Mouse (Mus musculus): ENCODE results near the gene Plekha6.

The Plekha6 gene

DNA sequence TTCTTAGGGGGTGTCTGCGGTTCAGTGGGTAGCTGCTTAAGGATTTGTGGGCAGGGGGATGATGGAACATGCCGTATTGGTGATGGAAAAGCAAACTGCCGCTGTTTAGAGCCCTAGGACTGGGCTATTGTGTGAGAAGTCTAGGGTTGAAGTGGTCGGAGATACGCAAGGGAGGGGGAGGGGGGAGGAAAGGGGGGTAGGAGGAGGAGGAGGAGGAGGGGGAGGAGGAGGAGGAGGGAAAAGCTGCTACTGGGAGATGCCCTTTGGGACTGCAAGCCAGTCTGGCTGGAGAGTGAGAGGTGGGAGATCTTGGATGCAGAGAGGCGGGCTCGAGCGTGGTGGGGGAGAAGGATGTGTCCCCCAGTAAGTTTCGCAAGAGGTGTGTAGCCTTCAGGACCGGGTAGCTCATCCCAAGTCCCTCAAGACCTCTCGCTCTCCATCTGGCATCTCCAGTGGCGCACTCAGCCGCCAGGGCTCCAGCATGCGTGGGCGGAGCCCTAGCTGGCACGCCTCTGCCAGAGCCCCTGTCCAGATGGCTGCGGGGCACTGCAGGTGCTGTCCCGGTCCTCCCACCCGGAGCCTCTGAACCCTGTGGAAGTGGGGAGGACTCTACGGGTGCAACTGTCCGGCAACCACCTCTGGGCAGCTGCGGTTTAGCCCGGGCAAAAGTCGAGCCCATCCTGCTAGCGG, 18.2 kb downstream of the Plekha6 start:
- DNase-seq (ENCODE audit: low read depth, low spot score) = no peak

DNA sequence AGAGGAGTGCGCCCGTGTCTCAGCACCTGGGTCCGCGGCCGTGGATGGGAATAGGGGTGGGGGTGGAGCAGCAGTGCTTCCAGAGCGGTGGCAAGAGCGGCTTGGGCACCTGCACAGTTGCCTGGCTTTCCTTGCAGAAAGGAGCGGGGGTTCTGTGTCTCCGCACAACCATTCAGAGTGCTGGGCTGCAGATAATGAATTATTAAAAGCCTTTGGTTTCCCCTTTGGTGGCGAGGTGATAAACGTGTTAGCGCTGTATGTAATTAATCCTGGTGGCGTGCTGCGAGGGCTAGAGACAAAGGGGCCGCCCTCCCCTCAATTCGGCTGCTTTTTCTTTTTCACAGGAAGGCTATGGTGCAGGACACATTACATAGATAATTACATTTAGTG, 18.7 kb downstream of the Plekha6 start:
- no peak for DNase-seq (ENCODE audit: low read depth, low spot score)

DNA sequence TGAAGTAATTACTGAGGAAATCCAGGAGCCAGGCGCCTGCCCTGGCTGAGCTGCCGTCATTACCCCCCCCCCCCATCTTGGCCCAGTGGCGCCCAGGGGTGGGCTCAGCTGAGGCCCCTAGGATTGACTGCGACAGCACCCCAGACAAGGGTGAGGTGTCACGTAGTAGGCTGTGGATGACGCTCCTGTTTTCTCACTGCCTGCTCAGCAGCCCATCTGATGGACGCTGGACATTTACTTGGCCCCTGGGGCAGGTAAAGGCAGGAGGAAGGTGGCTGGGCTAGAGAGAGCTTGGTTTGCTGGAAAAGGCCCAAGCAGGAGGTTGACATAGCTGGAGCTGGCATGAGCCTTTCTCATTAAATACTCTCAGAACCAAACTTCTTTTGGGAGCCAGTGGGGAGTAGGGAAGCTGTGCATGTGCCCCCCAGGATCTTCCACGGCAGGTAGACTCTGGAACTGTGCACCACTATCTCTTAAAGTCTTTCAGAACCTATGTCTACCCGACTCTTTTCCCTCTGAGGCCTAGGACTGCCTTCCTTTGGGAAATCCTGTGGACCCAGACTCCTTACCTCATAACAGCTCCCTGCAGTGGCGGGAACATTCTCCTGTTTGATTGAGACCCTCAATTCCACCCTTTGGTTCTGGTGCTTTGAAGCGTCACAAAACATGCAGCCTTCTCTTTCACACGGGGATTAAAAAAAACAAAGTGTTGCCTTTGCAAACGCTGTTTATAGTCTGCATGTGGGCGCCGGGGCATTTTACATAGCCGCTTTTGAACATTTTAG, 19.3 kb downstream of the Plekha6 start:
- no peak for DNase-seq (ENCODE audit: low read depth, low spot score)

DNA sequence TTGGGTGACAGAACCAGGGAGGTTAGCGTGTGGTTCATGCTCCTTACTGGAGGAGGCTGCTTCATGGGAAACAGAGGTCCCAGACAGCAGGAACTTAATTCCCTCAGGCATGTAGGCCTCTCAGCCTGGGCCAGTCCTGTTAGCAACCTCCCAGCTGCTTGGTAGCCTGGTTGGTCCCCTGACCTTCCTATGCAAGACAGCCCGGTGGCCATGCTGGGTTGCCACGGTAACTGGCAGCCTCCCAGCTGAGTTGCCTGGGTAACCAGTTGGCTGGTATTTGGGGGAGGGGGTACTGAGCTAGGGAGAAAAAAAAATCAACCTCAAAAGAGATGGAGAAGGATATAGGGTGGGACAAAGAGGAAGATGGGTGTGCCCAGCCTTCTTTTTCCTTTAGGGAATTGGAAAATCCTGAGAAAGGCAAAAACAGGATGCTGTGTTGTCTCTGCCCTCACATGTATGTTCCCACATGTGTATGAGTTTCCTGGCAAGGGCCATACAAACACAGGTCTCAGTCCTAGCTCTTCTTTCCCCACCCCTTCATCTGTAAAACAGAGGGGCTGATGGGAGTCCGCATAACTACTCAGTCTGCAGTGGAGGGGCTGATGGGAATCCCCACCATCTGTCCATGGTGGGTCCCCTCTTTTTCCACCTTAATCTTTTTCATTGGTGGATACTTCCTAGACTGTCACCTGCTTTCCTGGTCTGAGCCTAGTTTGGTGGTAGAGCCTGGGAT, 24.1 kb downstream of the Plekha6 start:
- peak; percentile 44 for DNase-seq (ENCODE audit: low read depth, low spot score)

DNA sequence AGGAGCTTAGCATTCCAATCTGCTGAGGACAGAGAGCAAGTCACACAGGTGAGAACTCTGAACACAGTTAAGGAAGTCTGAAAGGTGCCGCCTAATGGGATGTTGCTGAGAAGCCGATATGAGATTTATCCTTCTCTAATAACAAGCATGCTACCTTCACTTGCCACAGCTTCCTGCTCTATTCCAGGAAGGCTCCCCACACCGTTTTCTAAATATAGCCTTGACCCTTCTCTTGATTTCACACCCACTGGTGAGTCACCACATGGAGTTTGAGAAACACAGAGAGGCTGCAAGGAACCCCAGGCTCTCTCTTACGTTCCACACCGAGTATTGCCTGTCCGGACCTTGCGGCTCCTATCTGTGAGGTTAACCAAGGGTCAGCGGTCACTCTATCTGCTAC, 24.7 kb downstream of the Plekha6 start:
- DNase-seq (ENCODE audit: low read depth, low spot score) = peak; percentile 81

DNA sequence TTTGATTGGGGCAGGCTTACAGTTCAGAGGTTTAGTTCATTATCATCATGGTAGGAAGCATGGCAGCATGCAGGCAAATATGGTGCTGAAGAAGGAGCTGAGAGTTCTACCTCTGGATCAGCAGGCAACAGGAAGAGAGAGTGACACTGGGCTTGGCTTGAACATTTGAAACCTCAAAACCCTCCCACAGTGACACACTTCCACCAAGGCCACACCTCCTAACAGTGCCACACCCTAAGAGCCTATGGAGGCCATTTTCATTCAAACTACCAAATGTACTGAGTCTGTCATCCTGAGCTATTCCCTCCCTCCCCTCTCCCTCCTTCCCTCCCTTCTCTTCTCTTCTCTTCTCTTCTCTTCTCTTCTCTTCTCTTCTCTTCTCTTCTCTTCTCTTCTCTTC, 25.5 kb downstream of the Plekha6 start:
- no peak for DNase-seq (ENCODE audit: low read depth, low spot score)

DNA sequence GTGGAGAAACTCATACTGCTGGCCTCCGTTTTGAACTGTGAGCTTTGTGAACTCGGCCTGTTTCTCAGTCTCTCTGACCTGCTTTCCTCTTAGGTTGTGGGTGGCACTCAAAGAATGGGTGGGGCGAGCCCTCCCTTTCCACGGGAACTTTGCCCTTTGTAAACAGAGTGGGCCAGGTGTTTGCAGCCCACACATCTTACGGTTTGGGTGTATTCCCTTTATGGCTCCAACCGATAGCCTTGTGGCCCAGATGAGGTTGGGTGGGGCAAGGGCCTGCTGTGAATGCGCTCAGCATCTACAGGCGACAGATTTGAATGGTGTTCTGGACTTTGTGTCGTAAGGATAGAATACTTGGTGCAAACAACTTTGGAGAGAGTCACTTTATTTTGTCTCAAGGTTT, 26.5 kb downstream of the Plekha6 start:
- no peak for DNase-seq (ENCODE audit: low read depth, low spot score)

DNA sequence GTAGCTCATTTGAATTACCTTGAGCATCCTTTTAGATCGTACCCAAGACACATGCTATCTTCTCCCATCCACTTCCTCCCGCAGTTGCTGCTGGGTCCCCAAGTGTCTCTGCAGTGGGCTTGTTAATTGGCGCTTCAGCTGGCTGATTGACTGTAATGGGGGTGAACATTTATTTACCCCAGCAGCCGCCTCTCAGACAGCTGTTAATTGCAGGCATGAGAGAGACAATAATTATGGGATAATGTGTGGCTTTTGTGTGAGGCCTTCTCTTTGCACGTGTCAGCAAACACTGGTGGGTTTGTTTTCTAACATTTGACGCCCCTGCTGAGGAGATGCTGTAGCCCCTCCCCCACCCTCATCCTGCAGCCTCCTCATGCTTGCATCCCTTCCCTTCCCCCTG, 32.2 kb downstream of the Plekha6 start:
- DNase-seq (ENCODE audit: low read depth, low spot score) = no peak

DNA sequence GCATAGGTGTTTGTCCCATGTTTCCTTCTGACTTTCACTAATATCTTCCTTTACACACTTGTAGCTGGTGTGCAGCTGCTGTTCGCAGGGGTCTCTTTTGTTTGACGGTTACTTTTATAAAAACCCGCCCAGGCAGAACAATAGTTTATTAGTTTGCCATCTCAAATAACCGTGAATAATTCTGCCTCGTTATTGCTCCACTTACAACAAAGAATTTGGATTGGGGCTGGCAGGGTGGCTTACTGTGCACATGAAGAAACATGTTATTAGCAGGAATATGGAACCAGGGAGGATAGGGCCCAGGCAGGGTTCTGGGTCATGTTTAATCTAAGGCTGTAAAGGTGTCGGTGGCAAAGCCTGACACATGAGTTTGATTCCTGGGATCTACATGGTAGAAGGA, 33.3 kb downstream of the Plekha6 start:
- DNase-seq (ENCODE audit: low read depth, low spot score) = no peak

DNA sequence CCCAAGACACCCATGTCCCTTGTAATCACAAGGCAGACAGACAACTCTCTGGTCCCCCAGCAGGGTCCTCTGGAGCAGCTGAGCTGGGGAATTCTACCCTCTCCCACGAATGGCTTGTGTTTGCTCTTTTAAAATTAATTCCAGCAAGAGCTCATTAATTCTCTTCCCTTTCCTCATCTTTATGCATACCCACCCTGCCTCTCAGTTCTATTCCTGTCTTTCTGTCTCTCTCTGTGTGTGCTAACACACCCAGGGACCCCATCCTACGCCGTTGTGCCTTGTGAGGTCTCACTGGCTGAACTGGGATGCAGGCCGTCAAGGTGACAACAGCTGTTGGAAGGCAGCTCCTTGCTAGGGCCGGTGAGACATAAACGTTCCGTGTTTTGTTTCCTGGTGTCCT, 35.7 kb downstream of the Plekha6 start:
- DNase-seq (ENCODE audit: low read depth, low spot score) = no peak

DNA sequence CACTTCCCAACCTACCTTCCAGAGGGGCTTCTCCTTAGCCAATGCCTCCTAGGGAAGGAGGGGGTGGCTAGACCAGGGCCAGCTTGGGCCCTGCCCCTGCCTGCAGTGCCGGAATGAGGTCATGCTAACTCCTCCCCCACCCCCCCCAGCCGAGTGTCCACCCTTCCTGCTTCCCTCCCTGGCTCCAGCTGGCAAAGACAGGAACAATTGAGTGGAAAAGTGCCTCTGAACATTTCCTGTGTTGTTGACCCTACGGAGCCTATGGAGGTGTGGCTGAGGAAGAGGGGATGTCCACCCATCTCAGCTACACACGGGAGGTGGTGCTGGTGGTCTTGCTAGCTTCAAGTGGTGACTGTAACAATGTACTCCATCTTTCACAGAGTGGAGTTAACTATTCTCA, 37.5 kb downstream of the Plekha6 start:
- DNase-seq (ENCODE audit: low read depth, low spot score) = no peak

DNA sequence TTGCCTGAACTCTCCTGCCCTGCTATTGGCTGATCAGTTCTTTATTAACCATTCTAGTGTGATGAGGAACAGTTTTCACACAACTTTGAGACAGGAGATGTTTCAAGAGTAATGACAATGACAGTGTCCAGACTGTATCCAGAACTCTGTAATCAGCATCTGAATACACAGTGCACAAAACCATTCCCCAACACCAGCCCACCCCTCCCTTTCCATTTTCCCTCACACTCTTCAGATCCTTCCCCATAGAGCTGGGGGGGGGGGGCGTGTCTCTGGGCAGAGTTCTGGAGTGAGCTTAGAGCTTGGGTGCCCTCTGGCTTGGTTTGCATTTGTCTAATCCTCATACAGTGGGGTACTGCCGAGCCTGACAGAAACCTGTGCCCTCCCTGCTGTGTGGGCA, 39.7 kb downstream of the Plekha6 start:
- no peak for DNase-seq (ENCODE audit: low read depth, low spot score)

DNA sequence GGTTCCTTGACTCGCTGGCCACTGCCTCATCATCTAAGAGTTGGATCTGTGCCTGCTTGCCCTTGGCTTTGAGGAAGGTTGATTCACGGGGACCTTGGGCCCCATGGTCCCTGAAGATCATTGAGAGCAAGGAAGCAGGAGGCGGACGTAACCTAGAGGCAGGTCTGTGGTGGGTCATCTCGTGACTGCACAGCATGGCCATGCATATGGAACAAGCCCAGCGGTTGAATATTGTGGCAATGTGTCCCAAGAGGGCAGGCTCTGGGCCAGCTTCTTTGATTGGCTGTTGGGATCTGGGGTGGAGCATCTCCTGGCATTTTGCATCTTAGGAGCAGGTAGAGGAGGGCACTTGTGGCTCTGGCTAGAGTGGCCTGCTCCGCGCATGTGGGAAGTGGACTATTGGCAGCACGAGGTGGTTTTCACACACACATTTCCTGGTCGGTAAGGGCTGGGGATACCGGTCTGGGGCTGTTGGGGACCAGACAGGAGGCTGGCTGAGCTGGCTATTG, 40.4 kb downstream of the Plekha6 start:
- no peak for DNase-seq (ENCODE audit: low read depth, low spot score)

DNA sequence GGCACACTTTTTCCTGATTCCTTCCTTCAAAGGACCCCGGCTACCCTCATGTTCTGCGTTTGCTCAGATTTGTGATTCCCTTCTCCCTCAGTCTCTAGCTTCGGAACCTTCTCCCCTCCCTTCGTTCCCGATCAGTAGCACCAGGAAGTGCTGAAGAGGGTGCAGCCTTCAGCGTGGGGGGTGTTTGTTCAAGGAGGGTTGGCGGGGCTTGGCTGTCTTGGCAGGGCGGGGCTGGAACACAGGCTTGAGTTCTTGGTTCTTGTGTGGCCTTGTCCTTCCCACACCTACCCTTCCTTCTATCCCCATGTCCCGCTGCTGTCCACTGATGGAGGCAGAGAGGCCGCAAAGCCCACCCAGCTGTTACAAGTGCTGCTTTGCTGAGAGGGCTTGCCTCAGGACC, 41.0 kb downstream of the Plekha6 start:
- no peak for DNase-seq (ENCODE audit: low read depth, low spot score)

DNA sequence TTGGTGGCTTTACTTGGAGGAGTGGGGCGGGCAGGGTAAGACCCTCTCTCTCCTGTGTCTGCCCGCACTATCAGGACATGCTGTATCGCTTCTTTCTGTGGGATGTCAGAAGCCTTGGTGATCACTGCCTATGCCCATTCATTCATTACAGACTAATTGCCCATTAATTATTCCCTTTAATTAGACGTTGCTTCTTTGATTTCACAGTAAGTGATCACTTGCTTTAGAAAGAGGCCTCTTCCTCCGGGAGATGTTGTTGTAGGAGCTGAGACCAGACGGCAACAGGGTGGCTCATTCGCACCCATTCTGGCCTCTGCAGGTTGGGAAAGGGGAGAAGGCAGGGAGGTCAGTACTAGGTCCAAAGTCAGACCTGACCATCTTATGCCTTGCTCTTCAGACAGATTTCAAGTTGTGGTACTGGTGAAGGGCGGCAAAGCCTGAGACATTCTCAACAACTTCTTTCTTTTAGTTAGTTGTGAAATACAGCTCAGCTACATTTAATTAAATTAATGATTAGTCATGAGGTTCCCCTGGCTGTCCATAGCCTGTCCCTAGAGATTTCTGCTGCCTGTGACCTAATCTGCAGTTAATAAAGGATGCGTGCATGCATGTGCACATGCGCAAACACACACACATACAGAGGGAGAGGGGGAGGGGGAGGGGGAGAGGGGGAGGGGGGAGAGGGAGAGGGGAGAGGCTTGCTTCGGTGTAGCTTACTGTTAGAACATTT, 44.2 kb downstream of the Plekha6 start:
- no peak for DNase-seq (ENCODE audit: low read depth, low spot score)

DNA sequence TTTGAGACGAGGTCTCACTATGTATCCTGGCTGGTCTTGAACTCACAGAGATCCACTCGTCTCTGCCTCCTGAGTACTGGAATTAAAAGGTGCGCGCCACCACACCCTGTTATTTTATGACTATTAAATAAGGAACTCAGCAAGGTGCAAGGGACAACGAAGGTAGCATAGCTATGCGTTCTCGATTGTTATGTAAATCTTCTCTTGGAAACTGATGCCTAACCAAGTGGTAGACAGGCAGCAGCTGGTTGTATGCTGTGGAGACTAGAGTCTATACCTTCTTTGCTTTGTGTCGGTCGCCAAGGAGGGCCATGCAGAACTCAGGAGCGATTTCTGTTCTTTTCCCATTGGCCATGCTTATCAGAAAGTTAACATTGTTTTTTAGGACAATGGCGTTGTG, 45.0 kb downstream of the Plekha6 start:
- DNase-seq (ENCODE audit: low read depth, low spot score) = no peak

DNA sequence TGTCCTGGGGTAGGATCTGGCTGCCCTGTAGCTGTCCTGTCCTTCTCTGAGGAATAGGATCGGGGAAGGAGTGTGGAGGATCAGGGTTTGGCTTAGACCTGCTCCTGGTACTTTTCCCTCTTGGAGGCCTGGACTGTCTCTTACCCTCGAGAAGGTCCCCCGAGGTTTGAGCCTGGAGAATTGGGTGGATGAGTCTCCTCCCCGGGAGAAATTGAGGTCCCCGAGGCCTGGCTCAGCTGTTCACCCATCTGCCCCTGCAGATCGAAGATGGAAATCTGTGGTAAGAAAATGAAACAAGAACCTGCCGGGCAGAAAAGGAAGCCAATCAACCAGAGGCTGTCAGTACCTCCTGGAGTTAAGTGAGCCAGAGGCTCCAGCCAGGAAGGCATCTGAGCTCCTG, 45.5 kb downstream of the Plekha6 start:
- DNase-seq (ENCODE audit: low read depth, low spot score) = no peak

DNA sequence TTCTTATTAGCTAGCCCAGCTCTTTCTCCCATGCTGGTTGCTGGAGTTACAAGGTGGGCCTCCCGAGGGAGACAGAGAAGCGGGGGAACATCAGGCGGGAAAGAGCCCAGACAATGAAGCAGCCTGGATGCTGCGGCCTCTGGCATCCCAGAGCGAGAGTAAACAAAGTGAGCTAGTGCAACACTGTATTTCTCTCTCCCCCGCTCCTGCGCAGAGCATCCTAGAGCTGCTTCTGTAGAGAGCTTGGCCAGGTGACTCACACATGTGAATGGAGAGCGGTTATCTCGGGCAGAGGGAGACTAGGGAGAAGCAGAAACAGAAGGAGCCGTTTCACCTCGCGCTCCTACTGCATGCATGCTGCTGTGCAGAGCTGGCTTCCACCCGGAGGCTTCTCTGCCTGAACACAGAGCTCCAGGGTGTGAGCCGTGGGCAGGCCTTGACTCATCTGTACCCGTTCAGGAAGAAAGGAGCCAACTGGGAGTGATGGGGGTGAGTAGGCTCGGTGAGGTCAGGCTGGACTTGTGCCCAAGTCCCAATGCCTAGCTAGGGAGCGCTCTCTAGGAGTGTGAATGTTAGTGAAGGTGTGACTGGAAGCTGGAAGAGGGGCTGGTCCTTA, 46.0 kb downstream of the Plekha6 start:
- DNase-seq (ENCODE audit: low read depth, low spot score) = peak; percentile 68

DNA sequence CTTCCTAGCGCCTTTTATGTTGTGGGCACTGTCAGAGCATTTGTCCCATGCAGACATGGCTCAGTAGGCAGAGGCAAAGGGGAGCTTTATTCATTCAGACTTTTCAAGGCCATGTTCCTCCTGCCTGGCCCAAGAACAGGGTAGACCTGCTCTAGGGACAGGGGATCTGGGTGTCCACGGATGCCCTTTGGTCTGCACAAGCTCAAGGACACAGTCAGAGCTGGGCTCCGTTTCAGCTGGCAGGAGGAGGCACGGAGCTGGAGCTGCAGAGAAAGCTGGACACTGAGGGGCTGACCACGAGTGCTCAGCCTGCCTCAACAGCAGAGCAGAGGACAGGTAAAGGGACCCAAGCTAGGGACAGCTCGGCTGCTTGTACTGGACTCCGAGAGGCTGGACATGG, 46.8 kb downstream of the Plekha6 start:
- no peak for DNase-seq (ENCODE audit: low read depth, low spot score)

DNA sequence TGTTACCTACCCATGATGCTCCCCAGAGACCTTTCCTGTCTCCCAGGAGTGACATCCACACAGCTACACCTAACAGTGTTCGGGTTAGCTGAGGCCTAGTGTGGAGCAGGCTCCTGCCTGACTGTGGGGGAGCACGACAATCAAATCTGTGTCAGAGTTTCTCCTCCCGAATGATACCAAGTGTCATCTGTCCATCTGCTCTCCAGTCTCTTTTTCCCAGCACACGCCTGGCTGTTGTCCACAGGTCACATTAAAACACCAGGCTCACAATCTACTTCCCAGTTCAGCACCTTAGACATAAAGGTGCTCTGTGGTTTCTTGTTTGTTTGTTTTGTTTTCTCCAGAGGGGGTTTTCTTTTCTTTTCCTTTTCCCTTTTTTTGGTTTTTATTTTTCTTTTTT, 48.3 kb downstream of the Plekha6 start:
- DNase-seq (ENCODE audit: low read depth, low spot score) = no peak

DNA sequence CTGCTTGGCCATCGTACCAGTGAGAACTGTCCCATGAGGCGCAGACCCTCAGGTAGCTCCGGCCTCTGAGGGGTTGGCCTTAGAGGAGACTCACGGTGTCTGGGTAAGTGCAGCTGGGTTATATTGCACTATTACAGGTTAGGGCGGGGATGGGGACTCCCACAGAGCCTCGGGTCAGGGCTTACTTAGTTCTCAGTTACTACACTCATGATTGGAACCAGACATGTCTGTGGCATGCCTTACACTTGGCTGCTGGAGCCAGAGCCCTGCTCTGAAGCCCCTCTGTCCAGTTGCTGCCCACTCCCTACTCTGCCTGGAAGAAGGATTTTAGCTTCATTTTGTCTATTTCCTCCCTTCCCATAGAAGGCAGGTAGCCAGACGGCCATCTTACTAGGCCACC, 49.1 kb downstream of the Plekha6 start:
- DNase-seq (ENCODE audit: low read depth, low spot score) = no peak
